Mouse (Mus musculus): ENCODE results near the gene Zdhhc7. TPM values are rescaled to one million over a fixed set of nuclear protein-coding genes. Genes with fewer than 3 reads are reported as not detected.

Zdhhc7 gene
- 36.2 and 37.4 TPM in 2 replicates for polyA plus RNA-seq (2015; fragmentation: Nextera tagmentation; extraction: Ambion mirVana)

DNA sequence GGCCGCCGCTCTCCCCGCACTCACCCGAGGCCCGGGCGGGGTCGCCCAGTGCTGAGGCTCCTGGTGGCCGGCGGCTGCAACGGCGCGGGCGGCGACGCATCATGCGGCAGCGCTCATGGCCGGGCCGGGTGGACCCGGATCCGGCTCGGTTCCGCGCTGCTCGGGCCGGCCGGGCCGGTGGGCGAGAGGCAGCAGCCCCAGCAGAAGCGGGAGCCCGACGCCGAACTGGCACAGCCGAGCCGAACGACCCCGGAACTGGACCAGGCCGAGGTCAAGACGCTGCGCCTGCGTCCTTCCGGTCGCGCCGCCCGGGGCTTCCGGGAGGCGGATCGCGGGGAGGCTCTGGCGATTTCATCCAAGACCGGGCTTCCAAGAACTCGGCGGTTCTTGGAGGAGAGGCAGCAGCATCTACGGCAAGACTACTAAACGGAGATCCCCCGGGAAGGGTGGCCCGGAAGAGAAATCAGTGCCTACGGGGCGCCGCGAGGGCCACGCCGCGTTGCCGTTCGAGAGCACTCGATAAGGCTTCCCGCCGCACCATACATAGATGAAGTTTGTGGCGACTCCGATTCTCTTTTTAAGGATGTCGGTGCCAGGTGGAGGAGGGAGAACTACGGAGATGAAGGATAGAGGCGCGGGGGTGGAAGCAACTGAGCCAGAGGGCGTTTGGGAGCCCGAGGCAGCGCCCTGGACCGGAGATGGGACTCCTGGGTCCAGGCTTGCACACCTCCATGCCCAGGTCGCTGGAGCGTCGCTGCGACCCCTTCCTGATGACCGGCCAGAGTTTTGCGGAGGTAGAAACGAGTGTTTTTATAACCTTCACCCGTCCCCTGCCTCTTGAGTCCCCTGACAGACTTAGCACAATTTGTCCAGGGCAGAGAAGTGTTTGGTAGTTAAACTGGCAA is at the start of gene Zdhhc7:
TSS of gene Zdhhc7 (minus strand) at position 415 of the 905 bp plus-strand sequence.
- peaks cover 26% of the 10 kb centered on the region for H3K4me1 ChIP-seq (ENCODE audit: insufficient read depth, low read length)

DNA sequence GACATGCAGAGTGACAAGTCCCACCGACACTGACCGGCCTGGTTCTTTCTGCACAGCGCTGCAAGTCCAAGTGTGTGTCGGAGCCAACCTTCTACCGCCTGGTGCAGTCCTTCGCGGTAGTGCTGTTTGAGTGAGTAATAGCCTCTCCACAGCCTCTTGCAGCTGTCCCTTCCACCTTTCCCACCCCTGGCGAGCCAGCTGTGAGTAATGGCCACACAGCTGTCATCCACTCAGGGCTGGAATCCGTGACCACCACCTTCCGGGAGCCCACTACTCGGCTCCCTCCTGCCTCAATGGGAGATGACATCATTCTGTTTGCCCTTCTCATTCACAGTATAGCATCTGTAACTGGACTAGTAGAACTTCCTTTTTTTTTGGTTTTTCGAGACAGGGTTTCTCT is 48.7 kb upstream of the Zdhhc7 start:
- no peak overlapping the region for H3K9ac ChIP-seq (replicated peaks; ENCODE audit: low read length)

More for the DNA sequence above, at the start of gene Zdhhc7:
- H3K27me3 ChIP-seq (ENCODE audit: insufficient read depth, low read length) = no peaks in the 10 kb centered on the region
- H3K9ac ChIP-seq (replicated peaks; ENCODE audit: low read length) = peak within 1 kb of the TSS; percentile 73
- WGBS = under 1% methylated on average over 88 of the region's 88 CpGs
- peak; percentile 75 for ATAC-seq (ENCODE audit: low FRiP score, low TSS enrichment)
- H3K4me3 ChIP-seq (ENCODE audit: low read length) = peak within 1 kb of the TSS; percentile 95
- peak within 1 kb of the TSS; percentile 97 for H3K4me2 ChIP-seq (replicated peaks; ENCODE audit: low read depth, low read length)
- H3K27ac ChIP-seq (ENCODE audit: low read length) = peak within 1 kb of the TSS; percentile 95
- H3K9me3 ChIP-seq (ENCODE audit: low read length) = no peaks in the 10 kb centered on the region
- H3K36me3 ChIP-seq (ENCODE audit: insufficient read depth, low read length) = no peaks in the 10 kb centered on the region

DNA sequence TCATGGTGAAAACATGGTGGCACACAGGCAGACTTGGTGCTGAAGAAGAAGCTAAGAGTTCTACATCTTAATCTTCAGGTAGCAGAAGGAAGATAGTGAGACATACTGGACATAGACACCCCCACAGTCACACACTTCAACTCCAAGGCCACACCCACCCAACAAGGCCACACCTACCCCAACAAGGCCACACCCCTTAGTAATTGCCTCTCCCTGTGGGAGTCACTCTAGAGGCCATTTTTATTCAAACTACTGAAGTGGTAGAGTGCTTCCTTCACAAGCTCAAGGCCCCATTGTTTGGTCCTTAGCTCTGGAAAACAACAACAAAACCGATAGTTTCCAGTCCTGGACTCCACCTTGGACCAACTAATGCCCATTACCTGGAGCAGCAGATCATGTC is 44.8 kb upstream of the Zdhhc7 start:
- Histone ChIP-seq H3K4me3 (ENCODE audit: low read length) (no peak overlapping the region), H3K36me3 (ENCODE audit: insufficient read depth, low read length) (no peaks in the 10 kb centered on the region), H3K4me1 (ENCODE audit: insufficient read depth, low read length) (peaks cover 7% of the 10 kb centered on the region; the same call in 1 of the 2 replicates), H3K27ac (ENCODE audit: low read length) (no peak overlapping the region), H3K27me3 (ENCODE audit: insufficient read depth, low read length) (no peaks in the 10 kb centered on the region), H3K4me2 (replicated peaks; ENCODE audit: low read depth, low read length) (no peak overlapping the region), H3K9me3 (ENCODE audit: low read length) (no peaks in the 10 kb centered on the region), H3K9ac (replicated peaks; ENCODE audit: low read length) (no peak overlapping the region)
- ATAC-seq (ENCODE audit: low FRiP score, low TSS enrichment) = no peak
- WGBS = 82% methylated on average over 1 of the region's 1 CpGs

More for the DNA sequence above, 48.7 kb upstream of the Zdhhc7 start:
- H3K4me3 ChIP-seq (ENCODE audit: low read length) = no peak overlapping the region
- H3K27me3 ChIP-seq (ENCODE audit: insufficient read depth, low read length) = no peaks in the 10 kb centered on the region
- H3K9me3 ChIP-seq (ENCODE audit: low read length) = no peaks in the 10 kb centered on the region
- ATAC-seq (ENCODE audit: low FRiP score, low TSS enrichment) = no peak
- 53% methylated on average over 12 of the region's 12 CpGs for WGBS
- no peak overlapping the region for H3K4me2 ChIP-seq (replicated peaks; ENCODE audit: low read depth, low read length)
- H3K36me3 ChIP-seq (ENCODE audit: insufficient read depth, low read length) = 0 out of 2 replicates have a peak, but pooled peaks cover 3% of the 10 kb centered on the region
- H3K27ac ChIP-seq (ENCODE audit: low read length) = no peak overlapping the region
- peaks cover 19% of the 10 kb centered on the region for H3K4me1 ChIP-seq (ENCODE audit: insufficient read depth, low read length)

DNA sequence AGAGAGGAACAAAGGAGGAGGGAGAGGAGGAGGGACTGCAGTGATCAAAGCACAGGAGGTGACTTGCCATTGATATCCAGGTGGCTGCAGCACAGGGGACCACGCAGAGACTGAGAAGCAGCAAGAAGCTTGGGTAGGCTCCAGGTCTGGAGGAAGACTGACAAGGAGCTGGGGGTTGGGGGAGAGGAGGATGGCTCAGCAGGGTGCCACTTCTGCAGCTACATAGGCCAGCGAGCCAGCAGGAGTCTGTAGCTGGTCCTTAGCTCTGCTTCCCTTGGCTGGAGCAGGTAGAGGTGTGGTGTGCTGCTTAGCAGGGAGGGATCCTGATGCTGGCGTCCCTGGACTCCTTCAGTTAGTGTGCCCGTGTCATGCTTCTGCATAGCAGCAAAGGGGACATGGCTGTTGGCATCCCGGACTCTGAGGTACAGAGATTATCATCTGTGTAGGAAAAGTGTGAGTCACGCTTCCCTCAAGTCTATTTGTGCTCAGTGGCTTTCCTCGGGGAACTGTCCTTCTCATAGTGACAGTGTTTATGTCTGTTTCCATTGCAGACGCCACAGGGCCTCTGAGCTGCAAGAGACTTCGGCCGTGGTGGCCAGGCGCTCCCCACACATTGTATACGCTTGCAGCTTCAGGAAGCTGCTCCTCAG is 43.5 kb upstream of the Zdhhc7 start:
- peaks cover 4% of the 10 kb centered on the region; the same call in 1 of the 2 replicates for H3K4me1 ChIP-seq (ENCODE audit: insufficient read depth, low read length)
- no peaks in the 10 kb centered on the region for H3K27me3 ChIP-seq (ENCODE audit: insufficient read depth, low read length)
- H3K4me3 ChIP-seq (ENCODE audit: low read length) = no peak overlapping the region
- no peak overlapping the region for H3K9ac ChIP-seq (replicated peaks; ENCODE audit: low read length)
- H3K9me3 ChIP-seq (ENCODE audit: low read length) = no peaks in the 10 kb centered on the region
- no peak for ATAC-seq (ENCODE audit: low FRiP score, low TSS enrichment)
- H3K4me2 ChIP-seq (replicated peaks; ENCODE audit: low read depth, low read length) = no peak overlapping the region
- no peak overlapping the region for H3K27ac ChIP-seq (ENCODE audit: low read length)
- 52% methylated on average over 12 of the region's 12 CpGs for WGBS
- no peaks in the 10 kb centered on the region for H3K36me3 ChIP-seq (ENCODE audit: insufficient read depth, low read length)

DNA sequence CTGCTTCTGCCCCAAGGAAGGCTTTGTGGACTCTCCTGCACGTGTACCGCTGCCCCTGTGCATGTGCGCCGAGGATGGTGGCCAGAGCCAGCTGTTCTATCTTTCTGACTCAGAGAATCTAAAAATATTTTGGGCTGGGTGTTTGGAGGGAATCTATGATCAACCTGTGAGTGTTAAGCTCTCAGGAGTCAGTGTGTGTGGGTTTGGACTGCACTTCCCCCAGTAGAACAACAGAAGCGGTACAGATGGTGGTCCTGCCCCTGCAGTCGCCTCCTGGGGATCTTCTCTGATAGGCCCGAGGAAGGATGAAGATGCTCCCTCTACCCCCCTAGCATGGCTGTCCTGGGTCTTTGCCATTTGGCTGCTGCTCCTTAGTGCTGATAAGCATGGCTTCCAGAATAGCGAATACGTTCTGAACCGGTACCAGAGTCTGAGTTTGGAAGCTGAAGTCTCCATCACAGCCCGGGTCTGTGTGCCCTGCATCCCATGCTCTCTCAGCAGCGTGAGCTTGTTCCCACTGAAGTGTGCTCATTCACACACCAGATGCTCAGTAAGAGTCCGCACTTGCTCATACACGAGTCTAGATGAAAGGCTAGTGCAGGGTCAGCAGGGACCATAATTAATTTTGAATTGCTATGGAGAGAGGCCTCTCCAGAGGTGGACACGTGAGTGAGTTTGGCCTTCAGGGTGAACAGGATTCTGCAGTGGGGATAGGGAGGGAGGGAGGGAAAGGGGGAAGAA is 42.8 kb upstream of the Zdhhc7 start:
- Histone ChIP-seq H3K36me3 (ENCODE audit: insufficient read depth, low read length) (no peaks in the 10 kb centered on the region), H3K27ac (ENCODE audit: low read length) (no peak overlapping the region), H3K27me3 (ENCODE audit: insufficient read depth, low read length) (no peaks in the 10 kb centered on the region), H3K4me2 (replicated peaks; ENCODE audit: low read depth, low read length) (no peak overlapping the region), H3K4me1 (ENCODE audit: insufficient read depth, low read length) (peaks cover 4% of the 10 kb centered on the region; the same call in 1 of the 2 replicates), H3K4me3 (ENCODE audit: low read length) (no peak overlapping the region), H3K9me3 (ENCODE audit: low read length) (no peaks in the 10 kb centered on the region), H3K9ac (replicated peaks; ENCODE audit: low read length) (no peak overlapping the region)
- 60% methylated on average over 15 of the region's 15 CpGs for WGBS
- ATAC-seq (ENCODE audit: low FRiP score, low TSS enrichment) = no peak

GRCm38 (mm10) chr8:120140769-120141168 is 39.5 kb upstream of the Zdhhc7 start:
- no peak overlapping the region for H3K27ac ChIP-seq (ENCODE audit: low read length)
- WGBS = 58% methylated on average over 3 of the region's 3 CpGs
- ATAC-seq (ENCODE audit: low FRiP score, low TSS enrichment) = no peak

GRCm38 (mm10) chr8:120138958-120139357 is 37.7 kb upstream of the Zdhhc7 start:
- Histone ChIP-seq H3K4me2 (replicated peaks; ENCODE audit: low read depth, low read length) (no peak overlapping the region), H3K9ac (replicated peaks; ENCODE audit: low read length) (no peak overlapping the region), H3K27me3 (ENCODE audit: insufficient read depth, low read length) (no peaks in the 10 kb centered on the region), H3K9me3 (ENCODE audit: low read length) (no peaks in the 10 kb centered on the region), H3K36me3 (ENCODE audit: insufficient read depth, low read length) (no peaks in the 10 kb centered on the region), H3K4me3 (ENCODE audit: low read length) (no peak overlapping the region), H3K27ac (ENCODE audit: low read length) (no peak overlapping the region), H3K4me1 (ENCODE audit: insufficient read depth, low read length) (no peaks in the 10 kb centered on the region)
- ATAC-seq (ENCODE audit: low FRiP score, low TSS enrichment) = no peak
- WGBS = 64% methylated on average over 2 of the region's 2 CpGs

More at GRCm38 (mm10) chr8:120140769-120141168, 39.5 kb upstream of the Zdhhc7 start:
- Histone ChIP-seq H3K4me3 (ENCODE audit: low read length) (no peak overlapping the region), H3K36me3 (ENCODE audit: insufficient read depth, low read length) (no peaks in the 10 kb centered on the region), H3K27me3 (ENCODE audit: insufficient read depth, low read length) (no peaks in the 10 kb centered on the region), H3K9me3 (ENCODE audit: low read length) (no peaks in the 10 kb centered on the region), H3K9ac (replicated peaks; ENCODE audit: low read length) (0 out of 2 replicates have a peak overlapping the region, but pooled peaks have one; percentile 25), H3K4me1 (ENCODE audit: insufficient read depth, low read length) (peaks cover 4% of the 10 kb centered on the region; the same call in 1 of the 2 replicates), H3K4me2 (replicated peaks; ENCODE audit: low read depth, low read length) (no peak overlapping the region)

DNA sequence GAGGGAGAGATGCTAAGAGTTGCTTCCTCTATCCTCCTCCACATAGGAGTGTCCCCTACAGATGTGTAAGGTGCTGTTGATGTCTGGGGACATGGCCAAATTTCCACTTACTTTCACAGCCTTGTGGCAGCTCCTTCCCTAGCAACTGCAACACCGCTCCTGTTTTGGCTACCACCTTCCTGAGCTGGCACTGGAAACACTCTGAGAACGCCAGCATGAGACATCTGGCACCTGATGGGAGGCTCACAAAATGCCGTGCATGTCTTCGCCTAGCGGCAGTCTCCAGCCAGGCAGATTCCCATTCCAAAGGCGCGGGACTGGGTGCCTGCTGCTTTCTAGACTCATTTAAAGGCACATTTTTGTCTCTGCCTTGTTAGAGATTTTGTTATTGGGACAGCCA is 35.3 kb upstream of the Zdhhc7 start:
- 77% methylated on average over 7 of the region's 7 CpGs for WGBS
- Histone ChIP-seq H3K4me3 (ENCODE audit: low read length) (no peak overlapping the region), H3K4me2 (replicated peaks; ENCODE audit: low read depth, low read length) (no peak overlapping the region), H3K9me3 (ENCODE audit: low read length) (no peaks in the 10 kb centered on the region), H3K9ac (replicated peaks; ENCODE audit: low read length) (no peak overlapping the region), H3K27me3 (ENCODE audit: insufficient read depth, low read length) (no peaks in the 10 kb centered on the region), H3K27ac (ENCODE audit: low read length) (no peak overlapping the region), H3K36me3 (ENCODE audit: insufficient read depth, low read length) (no peaks in the 10 kb centered on the region), H3K4me1 (ENCODE audit: insufficient read depth, low read length) (no peaks in the 10 kb centered on the region)
- ATAC-seq (ENCODE audit: low FRiP score, low TSS enrichment) = no peak

DNA sequence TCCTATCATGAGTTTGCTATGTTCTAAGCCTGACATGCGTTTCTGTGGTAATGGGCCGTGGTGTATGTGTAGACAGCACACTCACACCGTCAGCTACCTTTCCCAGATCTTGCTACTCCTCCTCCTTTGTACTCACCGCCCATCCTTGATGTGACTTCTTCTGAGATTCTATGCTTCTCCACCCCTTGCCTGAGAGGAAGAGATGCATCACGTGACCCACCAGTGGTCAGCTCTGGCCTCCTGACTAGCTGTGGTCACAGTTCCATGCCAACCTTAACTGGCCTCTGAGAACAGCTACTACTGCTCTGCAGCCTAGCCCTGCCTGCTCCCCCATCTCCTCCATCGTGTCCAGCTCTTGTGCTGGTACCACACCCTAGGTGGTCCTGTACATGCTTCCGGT is 34.4 kb upstream of the Zdhhc7 start:
- no peaks in the 10 kb centered on the region for H3K27me3 ChIP-seq (ENCODE audit: insufficient read depth, low read length)
- no peaks in the 10 kb centered on the region for H3K4me1 ChIP-seq (ENCODE audit: insufficient read depth, low read length)
- H3K4me2 ChIP-seq (replicated peaks; ENCODE audit: low read depth, low read length) = no peak overlapping the region
- ATAC-seq (ENCODE audit: low FRiP score, low TSS enrichment) = no peak
- no peak overlapping the region for H3K9ac ChIP-seq (replicated peaks; ENCODE audit: low read length)
- WGBS = 86% methylated on average over 7 of the region's 7 CpGs
- H3K4me3 ChIP-seq (ENCODE audit: low read length) = no peak overlapping the region
- no peaks in the 10 kb centered on the region for H3K36me3 ChIP-seq (ENCODE audit: insufficient read depth, low read length)
- H3K27ac ChIP-seq (ENCODE audit: low read length) = no peak overlapping the region
- no peaks in the 10 kb centered on the region for H3K9me3 ChIP-seq (ENCODE audit: low read length)
